Mouse (Mus musculus) cerebellum, adult 18-20 months (tissue): Measurements from ENCODE around the gene Gramd1b.

Experiments used
- DNase-seq, 2 experiments: peaks; one replicate each; pipeline ENCODE4 v3.0.0; 2021

Gene Gramd1b

DNA sequence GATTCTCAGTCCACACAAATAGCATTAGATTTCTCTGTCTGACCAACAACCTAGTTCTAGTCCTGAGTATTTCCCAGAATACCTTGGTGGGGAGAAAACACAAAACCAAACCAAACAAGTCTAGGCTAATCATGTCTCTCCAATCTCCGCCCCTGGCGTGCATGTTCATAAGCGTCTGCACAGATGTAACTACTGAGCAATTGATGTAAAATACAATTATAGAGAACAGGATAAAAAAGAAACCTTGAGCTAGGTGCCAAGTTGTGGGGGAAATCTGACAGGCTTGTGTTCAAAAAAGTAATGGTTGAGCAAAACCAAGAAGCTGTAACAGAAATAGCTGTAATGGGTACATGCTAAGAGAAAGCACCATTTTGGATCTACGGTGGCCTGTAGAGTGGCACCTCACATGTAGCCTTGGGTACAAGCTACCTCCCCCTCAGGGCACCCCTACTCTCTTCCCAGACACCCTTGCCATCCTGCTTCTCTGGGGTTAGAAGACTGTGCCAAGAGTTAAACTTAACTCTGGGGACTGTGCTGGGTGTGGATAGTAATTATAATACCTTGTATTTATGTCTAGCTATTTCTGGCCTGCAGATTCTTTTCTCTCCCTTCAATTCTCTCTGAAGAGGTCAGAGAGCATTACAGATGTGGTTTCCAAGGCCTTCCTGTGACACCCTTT lies 174.3 kb downstream of the Gramd1b start:
- DNase-seq, result no peak

DNA sequence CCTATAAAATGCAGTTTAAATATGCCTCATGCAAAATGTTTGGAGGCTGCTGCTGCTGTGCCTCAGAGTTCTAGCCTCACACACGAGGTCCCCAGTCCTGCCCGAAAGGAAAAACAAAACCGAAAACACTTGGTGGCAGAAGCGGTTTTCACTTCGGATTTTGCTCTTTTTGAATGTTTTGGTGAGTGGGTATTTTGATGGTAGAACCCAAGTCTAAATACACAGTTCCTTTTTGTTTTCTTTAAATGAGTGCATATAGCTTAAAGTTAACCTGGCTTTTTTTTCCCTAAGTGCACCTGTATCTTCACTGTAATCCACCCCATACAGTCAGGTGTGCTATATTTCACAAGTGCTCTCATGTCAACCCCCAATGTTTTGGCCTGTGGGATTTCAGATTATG lies 174.8 kb downstream of the Gramd1b start:
- DNase-seq, result no peak

DNA sequence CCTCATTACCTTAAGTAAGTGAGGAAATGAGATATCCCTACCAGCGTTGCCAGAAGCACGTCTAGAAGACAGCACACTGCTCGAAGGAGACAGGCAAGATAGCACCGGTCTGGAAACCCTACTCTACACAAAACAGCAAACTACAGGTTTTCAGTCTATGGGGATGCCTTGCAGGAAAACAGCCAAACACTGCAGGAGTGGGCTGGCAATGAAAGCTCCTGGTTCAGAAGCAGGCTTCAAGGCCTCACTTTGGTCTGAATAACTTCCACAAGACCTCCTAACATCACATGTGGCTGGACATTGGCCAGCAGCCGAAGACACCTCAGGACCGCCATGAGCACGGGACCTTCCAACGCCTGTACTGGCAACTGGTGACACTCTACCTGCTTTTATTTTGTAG lies 175.8 kb downstream of the Gramd1b start:
- peak; percentile 54 to 62 for DNase-seq

DNA sequence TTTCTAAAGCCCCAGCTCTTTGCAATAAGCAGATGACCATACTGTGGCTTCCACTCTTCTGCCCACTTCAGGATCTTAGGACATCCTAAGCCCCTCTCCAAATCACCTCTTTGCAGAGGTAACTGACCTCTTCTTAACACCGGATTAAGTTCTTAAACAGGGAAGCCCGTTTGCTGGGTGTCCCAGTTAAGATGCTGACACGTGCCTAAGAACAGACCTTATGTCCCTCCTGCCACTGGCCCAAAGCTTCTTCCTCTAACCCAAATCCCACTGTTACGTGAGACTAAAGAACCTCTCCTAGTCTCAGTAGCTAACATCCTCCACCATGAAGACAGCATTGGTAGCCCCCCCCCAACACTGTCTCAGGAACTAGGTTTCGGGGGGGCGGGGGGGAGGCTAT lies 177.6 kb downstream of the Gramd1b start:
- DNase-seq, result no peak

DNA sequence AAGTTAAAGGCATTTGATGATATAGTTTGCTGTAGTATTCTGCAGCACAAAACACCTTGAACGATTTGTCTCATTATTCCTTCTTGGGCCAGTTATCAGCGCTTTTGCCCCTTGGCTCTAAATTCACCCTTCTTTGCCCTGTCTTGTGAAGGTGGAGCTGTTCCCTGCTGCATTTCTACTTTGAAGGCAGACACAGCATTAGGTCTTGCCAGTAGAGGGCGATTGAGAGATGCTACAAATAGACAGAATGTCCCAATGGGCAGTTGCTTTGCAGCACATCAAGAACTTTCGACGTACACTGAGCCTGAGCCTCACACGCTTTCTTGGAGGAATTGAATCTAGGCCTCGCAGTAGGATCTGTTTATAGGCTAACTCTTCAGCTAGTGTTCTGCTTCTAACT lies 180.5 kb downstream of the Gramd1b start:
- DNase-seq, result peak; percentile 74 to 86

DNA sequence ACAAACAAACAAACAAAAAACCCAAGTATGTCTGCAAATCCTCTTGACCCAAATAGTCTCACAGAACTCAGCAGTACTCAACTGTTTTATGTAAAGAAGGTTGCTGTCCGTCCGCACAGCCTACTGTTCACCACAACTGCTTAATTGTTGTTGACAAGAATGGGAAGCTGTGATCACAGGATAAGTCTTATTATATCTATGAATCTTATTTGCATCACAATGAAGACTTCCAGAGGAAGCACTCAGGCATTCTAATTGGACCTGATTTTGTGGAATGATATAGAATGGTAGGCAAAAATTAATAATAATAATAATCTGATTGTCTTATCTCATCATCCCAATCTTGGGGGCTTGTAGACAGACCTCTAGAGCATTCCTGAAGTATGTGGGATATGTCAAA lies 181.1 kb downstream of the Gramd1b start:
- no peak for DNase-seq

DNA sequence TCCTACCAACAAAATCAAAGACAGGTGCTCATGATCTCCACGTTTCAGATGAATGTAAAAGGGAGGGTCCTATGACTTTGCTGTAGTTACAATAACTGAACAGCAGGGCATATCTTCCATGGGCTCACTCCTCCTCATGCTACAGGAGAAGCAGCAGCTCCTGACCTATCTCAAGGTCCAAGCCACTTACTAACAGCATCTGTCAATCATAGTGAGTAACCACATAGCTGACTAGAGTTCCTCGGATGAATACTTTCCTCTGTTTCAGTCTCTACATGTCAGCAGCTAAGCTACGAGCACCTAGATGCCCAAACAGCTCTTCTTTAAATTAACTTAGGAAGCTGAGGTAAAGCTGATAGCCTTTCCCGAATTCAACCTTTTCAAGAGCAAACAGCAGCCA lies 181.6 kb downstream of the Gramd1b start:
- no peak for DNase-seq

DNA sequence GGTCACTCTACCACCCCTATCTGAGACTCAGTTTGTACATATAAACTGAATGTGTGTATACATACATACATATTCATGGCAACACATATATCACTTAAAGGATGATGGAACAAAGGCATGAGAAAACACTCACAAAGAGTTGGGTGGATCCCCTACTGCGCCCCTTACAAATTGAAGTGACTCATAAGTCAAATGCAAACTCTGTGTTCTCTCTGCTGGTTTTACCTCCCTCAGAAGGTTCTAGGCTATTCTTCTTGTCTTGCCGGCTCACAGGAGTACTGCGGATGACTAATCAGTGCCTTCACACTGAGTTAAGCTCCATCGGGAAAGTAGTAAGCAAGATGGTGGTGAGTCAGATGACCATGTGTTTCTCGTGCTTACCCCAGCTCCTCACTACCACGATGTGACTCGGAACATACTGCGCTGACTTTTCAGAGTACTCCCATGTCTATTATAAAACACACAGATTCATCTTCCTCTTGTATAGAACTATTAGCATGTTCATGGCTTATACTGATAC lies 182.4 kb downstream of the Gramd1b start:
- DNase-seq, result no peak

DNA sequence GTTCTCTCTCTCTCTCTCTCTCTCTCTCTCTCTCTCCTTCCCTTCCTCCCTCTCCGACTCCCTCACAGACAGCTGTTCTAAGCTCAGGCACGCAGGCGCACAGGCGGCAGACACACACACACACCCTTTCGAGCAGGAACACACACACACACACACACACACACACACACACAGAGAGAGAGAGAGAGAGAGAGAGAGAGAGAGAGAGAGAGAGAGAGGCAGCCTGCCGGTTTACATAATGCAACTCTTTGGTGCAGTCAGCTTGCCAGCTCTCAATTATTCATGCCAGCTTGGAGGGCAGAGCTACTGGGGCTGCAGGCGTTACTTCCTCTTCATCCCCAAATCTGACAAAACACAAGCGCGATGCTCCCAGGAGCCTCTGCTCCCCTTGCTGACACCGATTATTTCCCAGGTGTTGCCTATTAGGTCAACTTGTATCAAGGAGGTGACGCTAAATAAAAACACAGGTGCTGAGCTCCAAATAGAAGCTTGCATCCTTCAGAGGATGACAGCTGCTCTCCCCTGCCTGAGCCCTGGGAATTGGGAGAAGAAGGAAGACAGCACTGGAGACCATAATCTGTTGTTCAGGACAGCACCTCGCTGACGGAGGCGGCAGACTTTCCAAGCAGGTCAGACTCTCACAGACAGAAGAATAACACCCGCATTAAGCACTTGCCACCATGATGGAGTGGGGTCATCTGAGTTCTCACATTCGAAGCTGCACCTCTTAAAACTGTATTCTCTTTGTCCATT lies 184.8 kb downstream of the Gramd1b start:
- peak; percentile 81 to 85 for DNase-seq

DNA sequence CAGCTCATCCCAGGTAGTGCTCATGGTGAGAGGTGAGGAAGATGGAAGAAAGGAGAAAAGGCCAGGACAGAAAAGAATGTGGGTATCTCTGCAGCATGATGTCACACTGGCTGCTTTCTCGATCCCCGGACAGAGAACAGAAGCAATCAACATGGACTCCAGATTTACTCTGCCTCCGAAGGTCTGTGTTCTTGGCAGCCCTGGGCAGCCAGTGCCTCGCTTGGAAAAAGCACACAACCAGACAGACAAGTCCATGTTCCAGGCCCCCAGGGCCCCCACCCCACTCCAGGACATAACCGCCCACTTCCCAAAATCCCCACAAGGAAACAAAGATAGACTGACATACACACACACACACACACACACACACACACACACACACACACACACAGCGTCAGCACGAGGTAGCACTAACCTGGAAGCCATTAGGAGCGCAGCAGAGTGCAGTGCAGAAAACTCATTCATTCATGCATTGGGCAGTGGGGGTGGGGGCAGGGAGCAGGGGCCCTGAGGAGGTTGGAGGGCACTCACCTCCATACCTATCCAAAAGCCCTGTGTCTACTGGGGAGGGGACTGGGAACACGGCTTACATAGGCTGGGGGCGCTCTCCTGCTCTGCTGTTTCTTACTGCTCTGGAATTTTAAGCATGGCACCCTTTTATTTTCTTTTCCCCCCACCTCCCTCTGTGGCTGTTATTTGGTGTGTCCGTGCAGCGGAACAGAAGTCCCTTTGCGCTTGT lies 185.5 kb downstream of the Gramd1b start:
- DNase-seq, result peak; percentile 46 to 64

DNA sequence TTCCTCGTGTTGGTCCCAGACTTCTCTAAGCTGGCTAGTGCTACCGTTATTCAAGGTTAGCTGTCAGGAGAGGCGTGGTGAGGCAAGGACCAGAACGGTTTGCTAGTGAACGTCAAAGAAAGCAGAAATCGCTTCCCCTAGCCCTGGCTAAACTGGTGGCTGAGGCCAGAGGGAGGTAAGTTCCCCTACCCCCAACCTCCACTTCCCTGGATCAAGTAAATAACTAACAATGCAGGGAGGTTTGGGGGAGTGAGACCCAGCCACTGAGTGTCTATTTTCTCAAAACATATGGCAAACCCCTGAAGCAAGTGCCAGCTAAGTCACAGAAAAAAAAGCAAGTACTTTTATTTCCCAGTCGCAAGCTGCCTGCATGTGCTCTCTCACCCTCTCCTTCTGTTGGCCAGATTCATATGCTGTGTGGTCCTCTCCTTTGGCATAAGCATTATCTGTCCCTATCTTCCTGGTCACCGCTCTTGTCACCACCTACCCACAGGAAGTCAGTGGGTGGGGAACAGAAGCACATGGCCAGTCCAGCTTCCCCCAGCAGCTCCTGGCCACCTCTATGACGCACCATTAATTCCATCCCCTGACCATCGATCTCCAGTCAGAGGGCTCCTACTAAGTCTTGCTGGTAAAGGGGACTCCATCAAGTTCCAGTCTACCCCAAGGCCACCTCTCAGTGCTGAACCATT lies 186.2 kb downstream of the Gramd1b start:
- peak; percentile 62 to 64 for DNase-seq

DNA sequence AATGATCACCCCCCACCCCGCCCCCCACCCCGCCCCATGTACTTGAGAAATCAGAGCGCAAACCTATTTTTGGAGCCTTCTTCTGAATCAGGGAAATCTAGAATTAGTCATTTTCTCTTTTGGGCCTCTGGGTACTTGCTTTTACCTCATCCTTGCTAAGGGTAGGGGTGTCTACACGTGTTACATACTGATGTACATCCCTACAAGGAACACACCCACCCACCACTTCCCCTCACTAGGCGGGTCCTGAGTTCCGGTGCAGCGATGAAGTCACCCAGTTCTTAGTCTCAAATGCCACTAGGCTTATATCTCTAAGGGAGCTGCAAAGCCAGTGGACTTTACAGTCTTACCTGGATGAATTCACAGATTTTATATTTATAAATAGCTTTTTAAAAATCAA lies 187.4 kb downstream of the Gramd1b start:
- DNase-seq, result no peak

DNA sequence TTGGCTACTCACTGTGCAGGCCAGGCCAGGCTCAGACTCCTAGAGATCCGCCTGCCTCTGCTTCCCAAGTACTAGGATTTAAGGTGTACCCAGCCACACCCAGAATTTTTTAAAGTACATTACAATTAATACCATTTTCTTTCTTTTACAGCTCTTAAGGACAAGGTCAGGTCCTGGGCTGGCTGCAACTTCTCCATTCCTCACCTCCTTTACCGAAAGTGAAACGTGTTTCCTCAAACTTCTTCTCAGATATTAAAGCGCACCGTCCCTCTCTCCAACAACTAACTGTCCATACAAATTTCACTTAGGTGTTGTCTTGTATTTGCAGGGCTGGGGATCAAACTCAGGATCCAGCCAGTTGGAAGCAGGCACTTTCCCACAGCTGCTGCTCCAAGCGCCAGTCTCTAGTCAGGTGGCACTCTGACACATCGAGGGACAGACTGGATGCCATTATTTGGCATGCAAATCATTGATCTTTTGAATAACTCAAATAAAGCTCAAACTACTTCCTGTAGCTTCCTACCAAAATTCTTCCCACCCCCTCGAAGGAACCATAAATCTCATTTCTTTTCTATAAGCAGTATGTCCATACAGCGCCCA lies 188.0 kb downstream of the Gramd1b start:
- DNase-seq, result no peak

DNA sequence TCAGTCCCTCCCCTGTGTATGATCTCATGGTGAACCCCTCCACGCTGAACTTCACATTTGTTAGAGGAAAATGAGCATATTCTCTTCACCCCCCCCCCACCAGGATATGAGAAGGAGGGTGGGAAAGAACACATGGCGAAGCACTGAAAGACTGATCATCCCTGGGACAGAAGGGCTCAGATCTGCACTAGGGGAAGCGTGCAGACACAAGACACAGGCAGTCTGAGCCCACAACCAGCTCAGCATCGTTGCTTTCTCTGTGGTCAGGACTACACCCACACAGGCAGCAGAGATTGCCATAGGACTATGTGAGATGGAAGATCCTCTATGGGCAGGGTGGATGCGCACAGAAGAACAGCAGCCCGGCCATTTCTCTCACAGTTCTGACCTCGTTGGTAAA lies 189.1 kb downstream of the Gramd1b start:
- no peak for DNase-seq

DNA sequence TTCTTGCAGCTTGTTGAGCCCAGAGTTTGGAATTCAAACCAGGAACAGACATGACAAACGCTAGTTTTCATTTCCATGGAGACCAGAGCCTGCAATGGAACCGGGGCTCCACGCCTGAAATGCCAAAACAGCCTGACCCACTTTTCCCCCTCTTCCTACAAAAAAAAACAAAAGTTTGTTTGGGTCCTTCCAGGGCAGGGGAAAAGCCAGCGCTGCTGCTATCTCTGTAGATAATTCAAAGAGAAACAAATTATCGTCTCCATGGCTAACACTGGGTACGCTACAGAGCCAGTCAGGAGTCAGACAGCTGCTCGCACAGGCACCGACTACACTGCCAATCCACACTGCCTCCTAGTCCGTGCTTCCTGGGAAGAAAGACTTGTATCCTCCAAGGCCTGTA lies 191.6 kb downstream of the Gramd1b start:
- DNase-seq, result peak; percentile 44 to 49

DNA sequence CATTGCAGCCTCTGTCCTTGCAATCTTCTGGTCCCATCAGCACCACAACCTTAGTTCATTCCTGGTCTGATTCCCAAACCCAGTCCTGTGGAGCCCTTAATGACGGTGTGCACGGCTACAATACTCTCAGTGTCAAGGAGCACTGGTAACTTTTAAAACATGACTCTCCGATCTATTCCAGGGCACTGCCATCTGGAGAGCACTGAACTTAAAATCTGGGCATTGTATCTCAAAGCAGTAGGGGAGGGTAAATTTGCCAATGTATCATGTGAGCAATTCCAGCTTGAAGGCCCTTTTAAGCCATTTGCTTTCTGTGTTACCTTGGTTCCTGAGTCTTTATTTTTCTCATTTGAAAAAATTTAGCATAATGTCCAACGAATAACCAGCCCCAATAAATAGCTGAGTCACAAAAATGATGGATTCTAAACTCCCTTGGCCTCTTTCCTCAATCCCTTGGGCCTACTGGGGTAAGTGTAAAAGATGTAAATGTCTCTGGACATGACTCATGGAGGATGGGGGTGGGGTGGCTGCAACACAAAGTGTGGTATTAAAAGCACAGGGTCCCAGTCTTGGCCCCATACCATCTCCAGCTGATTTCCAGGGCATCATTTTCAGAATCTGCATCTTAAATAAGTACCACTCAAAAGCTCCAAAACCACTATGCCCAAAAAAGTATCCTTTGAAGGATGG lies 193.9 kb downstream of the Gramd1b start:
- peak in 1 of 2 experiments; percentile 49 for DNase-seq

DNA sequence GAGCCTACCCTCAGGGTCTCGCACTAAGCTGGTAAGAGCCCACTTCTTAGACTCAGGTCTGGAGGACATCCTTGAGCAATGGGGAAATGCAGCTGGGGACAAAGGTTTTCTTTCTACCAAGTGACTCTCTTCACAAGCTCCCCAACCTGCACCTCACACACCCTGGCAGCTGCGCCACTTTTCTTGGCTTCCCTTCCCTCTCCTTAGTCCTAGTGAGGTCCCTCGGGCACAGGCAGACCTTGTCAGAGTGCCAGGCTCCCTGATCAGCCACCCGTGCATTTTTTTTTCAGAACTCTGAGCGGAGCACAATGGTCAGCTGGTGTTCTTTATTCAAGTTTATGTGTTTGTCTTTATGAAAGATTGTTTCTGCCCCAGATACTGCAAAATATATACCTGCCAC lies 194.5 kb downstream of the Gramd1b start:
- peak; percentile 68 to 70 for DNase-seq

DNA sequence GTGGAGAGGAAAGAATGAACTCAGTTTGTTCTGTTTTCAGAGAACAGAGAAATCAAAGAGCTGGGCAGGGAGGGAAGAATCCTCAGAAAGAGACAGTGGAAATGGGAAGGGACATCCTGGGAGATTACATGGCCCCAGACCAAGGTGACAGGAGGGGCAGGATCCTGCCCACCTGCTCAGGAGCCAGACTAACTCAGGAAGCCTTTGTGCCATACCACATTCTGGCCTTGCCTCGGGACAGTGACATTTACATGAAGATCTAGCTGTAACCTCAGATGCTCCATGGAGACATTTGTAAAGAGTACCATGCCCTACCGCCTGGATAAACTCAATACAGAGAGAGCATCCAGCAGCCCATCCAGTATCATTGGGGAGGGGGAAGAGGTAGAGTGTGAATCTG lies 196.6 kb downstream of the Gramd1b start:
- peak in 1 of 2 experiments; percentile 36 for DNase-seq

DNA sequence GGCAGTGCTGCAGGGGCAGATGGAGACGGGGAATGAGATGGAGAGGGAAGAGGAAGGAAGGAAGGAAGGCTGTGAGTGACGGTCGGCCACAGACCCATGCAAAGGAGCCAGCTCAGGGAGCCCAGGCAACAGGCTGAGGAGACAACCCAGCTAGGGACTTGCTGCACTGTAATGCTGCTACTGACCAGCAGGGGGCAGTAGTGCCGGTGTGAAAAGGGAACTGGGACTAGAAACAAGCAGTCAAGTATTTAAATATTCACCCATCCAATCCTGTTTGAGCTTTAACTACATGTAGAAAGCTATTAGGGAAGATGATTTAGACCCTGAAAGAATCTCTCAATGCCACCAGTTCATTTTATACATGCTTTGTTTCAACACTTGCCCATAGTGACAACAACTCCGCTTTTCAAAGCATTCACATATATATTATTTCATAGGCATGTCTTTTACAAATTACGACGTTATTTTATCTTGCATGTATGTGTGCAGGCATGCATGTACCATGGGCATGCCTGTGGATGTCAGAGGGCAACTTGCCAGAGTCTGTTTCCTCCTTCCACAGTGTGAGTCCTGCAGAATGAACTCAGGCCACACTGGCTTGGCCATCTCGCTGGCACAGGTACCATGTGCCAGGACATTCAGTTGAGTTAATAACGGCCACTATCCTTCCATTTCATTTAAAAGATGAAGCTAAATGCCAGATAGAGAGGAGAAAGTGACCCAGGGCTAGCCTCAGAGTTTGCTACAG lies 197.4 kb downstream of the Gramd1b start:
- DNase-seq, result peak; percentile 91 to 93

DNA sequence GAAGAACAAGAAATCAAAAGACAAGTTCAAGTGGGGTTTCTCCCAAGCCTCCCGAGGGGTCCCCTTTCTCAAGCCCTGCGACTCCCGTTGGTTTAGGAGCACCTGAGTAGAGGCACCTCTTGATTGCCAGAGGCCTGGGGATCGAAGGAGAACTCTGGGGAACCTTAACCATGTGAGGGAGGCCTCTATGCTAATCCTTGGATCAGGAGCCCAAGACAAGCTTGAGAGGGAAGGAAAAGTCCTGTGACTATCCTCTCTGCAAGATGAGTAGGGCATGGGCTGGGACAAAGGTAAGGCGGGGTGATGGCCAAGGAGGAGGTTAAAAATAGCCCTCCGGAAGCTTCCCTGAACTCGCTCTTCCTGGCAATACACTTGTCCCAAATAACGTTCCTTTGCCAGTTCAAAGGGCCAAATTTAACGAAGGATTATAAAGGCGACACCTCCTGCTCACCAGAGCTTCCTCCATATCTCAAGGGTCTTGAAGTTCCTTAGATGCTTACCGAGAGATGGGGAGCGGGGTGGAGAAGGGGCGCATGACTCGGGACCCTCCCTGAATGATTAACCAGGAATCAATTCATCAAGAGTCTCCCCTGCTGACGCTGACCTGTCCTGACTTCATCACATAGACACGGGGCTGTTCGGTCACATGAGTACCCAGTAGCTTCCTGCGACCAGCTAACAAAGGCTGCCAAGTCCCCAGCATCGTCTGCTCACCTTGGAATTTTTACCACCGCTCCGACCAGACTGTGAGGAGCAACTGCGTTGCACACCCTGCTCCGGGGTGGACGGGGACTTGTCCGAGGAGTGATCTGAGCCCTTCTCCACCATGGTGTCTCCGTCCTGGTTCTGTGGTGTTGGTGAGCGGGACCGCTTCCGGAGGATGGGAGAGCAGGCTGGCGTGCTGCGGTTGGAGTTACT lies 198.2 kb downstream of the Gramd1b start:
- DNase-seq, result peak in 1 of 2 experiments; percentile 57
